Mouse (Mus musculus): ENCODE data around the gene Slc6a16.

GRCm38 (mm10) chr7:45263006-45263607 lies 22.2 kb downstream of the Slc6a16 start:
- TF ChIP-seq CTCF (IDR thresholded peaks at IDR 0.05) (no peak), EP300 (IDR thresholded peaks at IDR 0.05) (no peak)

Measured in lung, postnatal 0 days (tissue).